Mouse (Mus musculus) embryonic facial prominence, embryonic 14.5 days (tissue): ENCODE results near the gene Ywhah. TPM values are rescaled to one million over a fixed set of nuclear protein-coding genes. Genes with fewer than 3 reads are reported as not detected.

Experiments
- ATAC-seq: fragments of 200-750 bp; cut with Nextera tagmentation; 2 replicates; pipeline ENCODE4 v1.8.0; 2017; ENCODE audit warnings: low read depth, moderate number of reproducible peaks, moderate TSS enrichment
- DNase-seq: peaks from one replicate; pipeline ENCODE4 v3.0.0-alpha.2; 2015; ENCODE audit warnings: low spot score
- H3K27ac ChIP-seq: fragments of 300-500 bp; sonication (generic); replicated peaks from 2 replicates; pipeline ENCODE4 v1.5.1; 2014; ENCODE audit warnings: low read depth, mild to moderate bottlenecking, low read length, moderate library complexity
- H3K27me3 ChIP-seq: fragments of 300-500 bp; sonication (generic); replicated peaks from 2 replicates; pipeline ENCODE4 v1.6.1; 2014; ENCODE audit warnings: low read length; ENCODE audit not compliant: control insufficient read depth, insufficient read depth
- H3K36me3 ChIP-seq: fragments of 300-500 bp; sonication (generic); 2 replicates; pipeline ENCODE4 v1.6.1; 2014; ENCODE audit warnings: low read length, mixed read lengths; ENCODE audit not compliant: control insufficient read depth, insufficient read depth
- H3K4me1 ChIP-seq: fragments of 300-500 bp; sonication (generic); 2 replicates; pipeline ENCODE4 v1.6.1; 2014; ENCODE audit warnings: antibody characterized with exemption, low read length; ENCODE audit not compliant: control insufficient read depth, insufficient read depth
- H3K4me2 ChIP-seq: fragments of 300-500 bp; sonication (generic); 2 replicates; pipeline ENCODE4 v1.6.1; 2014; ENCODE audit warnings: low read depth, mild to moderate bottlenecking, low read length, moderate library complexity, mixed read lengths
- H3K4me3 ChIP-seq: fragments of 300-500 bp; sonication (generic); 2 replicates; pipeline ENCODE4 v1.5.1; 2014; ENCODE audit warnings: low read depth, mild to moderate bottlenecking, low read length
- H3K9ac ChIP-seq: fragments of 300-500 bp; sonication (generic); 2 replicates; pipeline ENCODE4 v1.6.1; 2014; ENCODE audit warnings: low read depth, mild to moderate bottlenecking, low read length, moderate library complexity, mixed read lengths
- H3K9me3 ChIP-seq: fragments of 300-500 bp; sonication (generic); 2 replicates; pipeline ENCODE4 v1.6.1; 2016; ENCODE audit warnings: low read length; ENCODE audit not compliant: control insufficient read depth
- WGBS: fragments of 180-500 bp; shearing (Covaris S2); extraction: QIAGEN DNeasy Blood & Tissue Kit; methylation state at CpG from one replicate; pipeline ENCODE4 v1.1.7; 2014; 5-methylcytosine and 5-hydroxymethylcytosine counted together
- polyA plus RNA-seq: library from polyadenylated mRNA; unstranded; fragments of >200 nt; fragmentation: Nextera tagmentation; extraction: Ambion mirVana; gene quantifications from 2 replicates; pipeline ENCODE4 v1.2.1, GENCODE M21; 2014

Ywhah gene
- polyA plus RNA-seq, 1 experiment from 2014 or later, result 410 TPM

GRCm38 (mm10) chr5:33006670-33007069 lies 11.9 kb upstream of the Ywhah start:
- ATAC-seq, result peak; percentile 42; the same call in 1 of the 2 replicates
- H3K4me1 ChIP-seq, result no peaks in the 10 kb centered on the region
- H3K4me3 ChIP-seq, result no peak overlapping the region
- H3K27me3 ChIP-seq, result no peaks in the 10 kb centered on the region
- H3K4me2 ChIP-seq, result no peak overlapping the region
- no peak overlapping the region for H3K27ac ChIP-seq
- WGBS, result 30% methylated on average over 8 of the region's 8 CpGs
- H3K9ac ChIP-seq, result no peak overlapping the region
- no peak for DNase-seq
- no peaks in the 10 kb centered on the region for H3K9me3 ChIP-seq
- H3K36me3 ChIP-seq, result no peaks in the 10 kb centered on the region

- no peaks in the 10 kb centered on the region for H3K36me3 ChIP-seq
- no peak overlapping the region for H3K9ac ChIP-seq
- no peak overlapping the region for H3K4me3 ChIP-seq
- no peaks in the 10 kb centered on the region for H3K9me3 ChIP-seq
- DNase-seq (no peak), ATAC-seq (no peak)
- 65% methylated on average over 4 of the region's 4 CpGs for WGBS
- H3K27ac ChIP-seq, result no peak overlapping the region
- H3K4me1 ChIP-seq, result no peaks in the 10 kb centered on the region
- no peaks in the 10 kb centered on the region for H3K27me3 ChIP-seq
- H3K4me2 ChIP-seq, result no peak overlapping the region
Measured at GRCm38 (mm10) chr5:33007371-33007770, 11.2 kb upstream of the Ywhah start.

GRCm38 (mm10) chr5:33009301-33009700 lies 9.3 kb upstream of the Ywhah start:
- Histone ChIP-seq H3K4me2 (no peak overlapping the region), H3K36me3 (no peaks in the 10 kb centered on the region), H3K4me1 (no peaks in the 10 kb centered on the region), H3K9me3 (no peaks in the 10 kb centered on the region), H3K9ac (no peak overlapping the region), H3K27ac (no peak overlapping the region), H3K4me3 (no peak overlapping the region), H3K27me3 (no peaks in the 10 kb centered on the region)
- 65% methylated on average over 2 of the region's 2 CpGs for WGBS
- no peak for ATAC-seq
- no peak for DNase-seq

- H3K4me1 ChIP-seq, result no peaks in the 10 kb centered on the region
- DNase-seq (no peak), ATAC-seq (no peak)
- no peak overlapping the region for H3K4me3 ChIP-seq
- H3K9me3 ChIP-seq, result no peaks in the 10 kb centered on the region
- no peaks in the 10 kb centered on the region for H3K27me3 ChIP-seq
- no peaks in the 10 kb centered on the region for H3K36me3 ChIP-seq
- H3K4me2 ChIP-seq, result no peak overlapping the region
- H3K9ac ChIP-seq, result no peak overlapping the region
- no peak overlapping the region for H3K27ac ChIP-seq
- 74% methylated on average over 14 of the region's 14 CpGs for WGBS
Measured at GRCm38 (mm10) chr5:33009818-33010812, 8.5 kb upstream of the Ywhah start.

- no peak overlapping the region for H3K27ac ChIP-seq
- ATAC-seq (peak; percentile 45), DNase-seq (peak; percentile 50)
- H3K4me1 ChIP-seq, result no peaks in the 10 kb centered on the region
- no peak overlapping the region for H3K4me3 ChIP-seq
- H3K36me3 ChIP-seq, result no peaks in the 10 kb centered on the region
- no peaks in the 10 kb centered on the region for H3K9me3 ChIP-seq
- H3K4me2 ChIP-seq, result no peak overlapping the region
- 41% methylated on average over 15 of the region's 15 CpGs for WGBS
- no peaks in the 10 kb centered on the region for H3K27me3 ChIP-seq
- no peak overlapping the region for H3K9ac ChIP-seq
Measured at GRCm38 (mm10) chr5:33011132-33012106, 7.2 kb upstream of the Ywhah start.

DNA sequence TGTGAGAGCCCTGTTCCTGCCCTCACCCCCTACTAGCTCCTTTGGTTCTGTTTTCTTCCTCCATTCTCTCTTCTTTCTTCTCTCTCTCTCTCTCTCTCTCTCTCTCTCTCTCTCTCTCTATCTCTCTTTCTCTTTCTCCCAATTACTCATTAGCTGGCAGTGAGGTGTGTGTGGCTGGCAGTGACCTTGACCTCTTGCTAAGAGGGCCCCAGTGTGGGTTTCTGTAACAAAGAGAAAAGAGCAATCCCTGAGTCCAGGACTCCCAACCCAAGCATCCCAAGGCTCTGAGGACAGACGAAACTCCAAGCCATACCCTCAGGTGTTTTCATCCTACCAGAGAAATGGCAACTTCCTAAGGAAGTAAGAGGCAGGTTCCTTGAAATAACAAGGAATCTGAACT lies 4.5 kb upstream of the Ywhah start:
- WGBS, result 70% methylated on average over 1 of the region's 1 CpGs
- Histone ChIP-seq H3K36me3 (no peaks in the 10 kb centered on the region), H3K9ac (no peak overlapping the region), H3K27me3 (no peaks in the 10 kb centered on the region), H3K27ac (no peak overlapping the region), H3K4me3 (no peak overlapping the region), H3K4me2 (no peak overlapping the region), H3K4me1 (peaks cover 7% of the 10 kb centered on the region), H3K9me3 (no peaks in the 10 kb centered on the region)
- no peak for DNase-seq
- ATAC-seq, result no peak

DNA sequence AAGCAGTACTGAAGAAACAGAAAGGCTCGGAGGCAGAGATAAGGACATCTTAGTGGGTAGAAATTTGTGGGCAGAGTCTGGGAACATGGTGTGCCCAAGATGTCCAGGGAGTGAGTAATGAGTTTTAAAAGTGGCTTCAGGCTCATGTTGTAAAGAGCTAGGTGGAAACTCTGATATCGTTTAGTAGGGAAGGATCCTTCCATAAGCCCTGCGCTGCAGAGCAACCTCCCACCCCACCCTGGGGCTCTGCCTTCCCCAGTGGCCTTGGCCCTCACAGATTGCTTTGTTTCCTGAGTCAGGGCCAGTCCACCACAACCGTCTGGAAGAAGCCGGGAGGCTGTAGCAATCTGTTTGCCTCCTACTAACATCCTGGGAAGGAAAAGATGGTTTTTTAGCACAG lies 3.0 kb upstream of the Ywhah start:
- Histone ChIP-seq H3K36me3 (0 out of 2 replicates have a peak, but pooled peaks cover 3% of the 10 kb centered on the region), H3K4me3 (no peak overlapping the region), H3K4me2 (no peak overlapping the region), H3K9me3 (no peaks in the 10 kb centered on the region), H3K9ac (no peak overlapping the region), H3K27ac (no peak overlapping the region), H3K4me1 (peaks cover 15% of the 10 kb centered on the region), H3K27me3 (no peaks in the 10 kb centered on the region)
- DNase-seq (no peak), ATAC-seq (no peak)
- 74% methylated on average over 5 of the region's 5 CpGs for WGBS

DNA sequence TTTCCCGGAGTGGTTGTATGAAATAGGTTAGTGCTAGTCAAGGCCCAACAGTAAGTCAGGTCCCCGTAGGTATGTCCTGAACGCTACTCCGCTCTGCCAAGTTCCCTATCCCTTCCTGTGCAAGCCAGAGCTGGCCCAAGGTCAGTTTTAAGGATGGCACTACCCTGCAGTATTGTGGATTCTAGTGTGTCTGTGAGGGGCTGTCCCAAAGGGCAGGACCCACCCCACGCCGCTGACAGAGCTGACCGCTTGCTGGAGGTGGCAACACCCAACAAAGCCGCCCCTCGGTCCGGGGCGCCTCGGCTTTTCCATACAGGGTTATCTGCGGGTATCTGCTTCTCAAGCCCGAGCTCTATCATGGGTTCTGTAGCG lies 441 bp upstream of the Ywhah start:
- Histone ChIP-seq H3K4me3 (peak overlapping the region; percentile 90), H3K27ac (peak overlapping the region; percentile 92), H3K36me3 (peaks cover 19% of the 10 kb centered on the region), H3K9ac (peak overlapping the region; percentile 97), H3K4me2 (peak overlapping the region; percentile 76), H3K9me3 (no peaks in the 10 kb centered on the region), H3K4me1 (peaks cover 17% of the 10 kb centered on the region), H3K27me3 (no peaks in the 10 kb centered on the region)
- DNase-seq (no peak), ATAC-seq (no peak; the same call in 1 of the 2 replicates)
- WGBS, result 5% methylated on average over 14 of the region's 15 CpGs
